ENCODE assay signal across 11 mouse cellular contexts in genomic region chr19:4994043-4994442, GRCm38 (mm10). TPM values are rescaled to one million over a fixed set of nuclear protein-coding genes. Genes with fewer than 3 reads are reported as not detected.
A peak's percentile ranks its signal among the peaks of the same experiment; 100 is the strongest.
DNase-seq lines count a peak whose midpoint lies in the region; ATAC-seq lines count a peak whose summit lies in the region.
"Had no signal": no experiment of that assay in that cellular context is flagged by ENCODE, and none has a peak within 500 bp of the region (broad histone marks: within the 10 kb centered on the region; RNA-seq: fewer than 3 reads in every experiment).

No protein-coding gene starts in this region.

- no peak overlapping the region for H3K4me3 ChIP-seq in forebrain, embryonic 15.5 days

- H3K27ac ChIP-seq in forebrain, embryonic 15.5 days (replicated peaks), result peak overlapping the region; percentile 68

- DNase-seq in left cerebral cortex, adult 11 months (ENCODE audit: low spot score), result peak; percentile 86
- DNase-seq in left cerebral cortex, postnatal 4 days, result no peak
- peak; percentile 76 to 84 for DNase-seq in layer of hippocampus, adult 8-10 months (ENCODE audit: low spot score in 2 of 2)
- peak; percentile 94 to 96 for DNase-seq in right cerebral cortex, postnatal 10 days (ENCODE audit: low spot score in 2 of 2)
- DNase-seq in heart, postnatal 25 days (ENCODE audit: low spot score), result no peak
- no peak for DNase-seq in embryo, embryonic 9.5 days (ENCODE audit: extremely low spot score)
- DNase-seq: gastrocnemius, postnatal 25 days had no signal

- no peaks in the 10 kb centered on the region for H3K9me3 ChIP-seq in forebrain, embryonic 15.5 days

- H3K4me2 ChIP-seq in forebrain, embryonic 15.5 days (replicated peaks), result no peak overlapping the region

- H3K4me1 ChIP-seq in forebrain, embryonic 15.5 days, result peaks cover 38% of the 10 kb centered on the region

- 46% methylated on average over 5 of the region's 5 CpGs for WGBS in forebrain, embryonic 15.5 days

- no peaks in the 10 kb centered on the region for H3K36me3 ChIP-seq in forebrain, embryonic 15.5 days
- H3K36me3 ChIP-seq: G1E had no signal

- H3K27me3 ChIP-seq in forebrain, embryonic 15.5 days, result peaks cover 19% of the 10 kb centered on the region

- intact Hi-C loops in left cerebral cortex, postnatal 4 days (cut with DNase I), result no loop called here
- intact Hi-C loops in heart, postnatal 25 days (cut with DNase I), result loop anchor here (10.0 kb wide), 1 partner anchor 369 kb away; the partner anchor contains the start of gene Rce1

- 0 out of 2 replicates have a peak, but pooled peaks have one; percentile 30 for ATAC-seq in forebrain, embryonic 15.5 days (replicated peaks)
- ATAC-seq in erythroblast, adult 5-6 weeks (replicated peaks; ENCODE audit: low FRiP score, poor library complexity, severe bottlenecking), result no peak
- ATAC-seq: intestine, postnatal 0 days had no signal

- H3K9ac ChIP-seq in forebrain, embryonic 15.5 days (replicated peaks), result no peak overlapping the region

RNA-seq across cellular contexts. Expression of gene Npas4, which starts 3.9 kb away (rescaled TPM):
- 1 to 10 TPM; 5.5 to 6.8 TPM for total RNA-seq in left cerebral cortex, postnatal 4 days (2021)
- polyA plus RNA-seq in forebrain, embryonic 15.5 days (2015; fragmentation: Nextera tagmentation; extraction: Ambion mirVana), result 0.14 and 0.23 TPM in 2 replicates
- 10 to 100 TPM in 2 of 4 experiments, 1 to 10 TPM in 2; 4.0 to 10.8 (median 8.3) TPM for total RNA-seq in layer of hippocampus, adult 8-10 months (2022)
- total RNA-seq in heart, postnatal 25 days (2021), result under 1 TPM in 1 of 2 experiments, not detected in 1; 0.06 TPM
- total RNA-seq in erythroblast, adult 5-6 weeks (2015; ENCODE audit: low replicate concordance), result not detected in 2 replicates
- total RNA-seq in erythroblast, adult 5-6 weeks (2017; ENCODE audit: low replicate concordance), result not detected in 2 replicates
- total RNA-seq: gastrocnemius, postnatal 25 days had no signal
- polyA plus RNA-seq: G1E had no signal

RNA-seq across cellular contexts. Expression of gene Slc29a2, which starts 29.6 kb away (rescaled TPM):
- 10 to 100 TPM; 29.5 to 32.1 TPM for total RNA-seq in left cerebral cortex, postnatal 4 days (2021)
- 10.1 and 10.4 TPM in 2 replicates for polyA plus RNA-seq in forebrain, embryonic 15.5 days (2015; fragmentation: Nextera tagmentation; extraction: Ambion mirVana)
- total RNA-seq in layer of hippocampus, adult 8-10 months (2022), result 10 to 100 TPM; 12.3 to 19.8 (median 16.3) TPM
- total RNA-seq in heart, postnatal 25 days (2021), result 10 to 100 TPM; 12.2 to 13.3 TPM
- total RNA-seq in erythroblast, adult 5-6 weeks (2015; ENCODE audit: low replicate concordance), result not detected in 2 replicates
- not detected in 2 replicates for total RNA-seq in erythroblast, adult 5-6 weeks (2017; ENCODE audit: low replicate concordance)

RNA-seq across cellular contexts. Expression of gene Mrpl11, which starts 32.1 kb away (rescaled TPM):
- total RNA-seq in left cerebral cortex, postnatal 4 days (2021), result 10 to 100 TPM; 68.5 to 73.6 TPM
- 118 and 119 TPM in 2 replicates for polyA plus RNA-seq in forebrain, embryonic 15.5 days (2015; fragmentation: Nextera tagmentation; extraction: Ambion mirVana)
- 10 to 100 TPM; 51.9 to 62.5 (median 56.4) TPM for total RNA-seq in layer of hippocampus, adult 8-10 months (2022)
- 10 to 100 TPM; 70.9 to 73.2 TPM for total RNA-seq in heart, postnatal 25 days (2021)
- 3.7 and 4.4 TPM in 2 replicates for total RNA-seq in erythroblast, adult 5-6 weeks (2015; ENCODE audit: low replicate concordance)
- 1.8 and 7.8 TPM in 2 replicates for total RNA-seq in erythroblast, adult 5-6 weeks (2017; ENCODE audit: low replicate concordance)

RNA-seq across cellular contexts. Expression of gene B4gat1, which starts 44.6 kb away (rescaled TPM):
- total RNA-seq in left cerebral cortex, postnatal 4 days (2021), result 10 to 100 TPM; 64.1 to 76.4 TPM
- polyA plus RNA-seq in forebrain, embryonic 15.5 days (2015; fragmentation: Nextera tagmentation; extraction: Ambion mirVana), result 51.3 and 54.4 TPM in 2 replicates
- total RNA-seq in layer of hippocampus, adult 8-10 months (2022), result 100 to 1,000 TPM; 107 to 119 (median 111) TPM
- total RNA-seq in heart, postnatal 25 days (2021), result 10 to 100 TPM; 47.0 to 47.3 TPM
- 0.84 and 1.2 TPM in 2 replicates for total RNA-seq in erythroblast, adult 5-6 weeks (2015; ENCODE audit: low replicate concordance)
- total RNA-seq in erythroblast, adult 5-6 weeks (2017; ENCODE audit: low replicate concordance), result not detected in 2 replicates

RNA-seq across cellular contexts. Expression of gene AC124502.3, which starts 44.6 kb away (rescaled TPM):
- total RNA-seq in left cerebral cortex, postnatal 4 days (2021), result 1 to 10 TPM; 5.3 to 5.5 TPM
- 3.3 and 4.0 TPM in 2 replicates for polyA plus RNA-seq in forebrain, embryonic 15.5 days (2015; fragmentation: Nextera tagmentation; extraction: Ambion mirVana)
- 1 to 10 TPM; 4.4 to 10.0 (median 6.3) TPM for total RNA-seq in layer of hippocampus, adult 8-10 months (2022)
- total RNA-seq in heart, postnatal 25 days (2021), result 1 to 10 TPM; 2.2 TPM
- 0.38 TPM in 1 of 2 replicates, not detected in the other for total RNA-seq in erythroblast, adult 5-6 weeks (2015; ENCODE audit: low replicate concordance)
- 1.7 TPM in 1 of 2 replicates, not detected in the other for total RNA-seq in erythroblast, adult 5-6 weeks (2017; ENCODE audit: low replicate concordance)
- polyA plus RNA-seq: intestine, postnatal 0 days had no signal

Comparison
In these comparisons a context has a peak if more than half of its experiments do, and no peak if none do; other contexts are left out.
1. DNase-seq: peak in left cerebral cortex, adult 11 months (single experiment), layer of hippocampus, adult 8-10 months (2 of 2) and right cerebral cortex, postnatal 10 days (2 of 2); none in left cerebral cortex, postnatal 4 days (single experiment), heart, postnatal 25 days (single experiment) and embryo, embryonic 9.5 days (single experiment).
2. RNA of gene Npas4, which starts 3.9 kb away (total RNA-seq): 4.0 to 10.8 TPM in layer of hippocampus, adult 8-10 months and 5.5 to 6.8 TPM in left cerebral cortex, postnatal 4 days; 0.06 TPM in heart, postnatal 25 days and not detected in erythroblast, adult 5-6 weeks; every median in the first group is over 4 times any median in the second.
3. RNA of gene Slc29a2, which starts 29.6 kb away (total RNA-seq): 29.5 to 32.1 TPM in left cerebral cortex, postnatal 4 days, 12.3 to 19.8 TPM in layer of hippocampus, adult 8-10 months and 12.2 to 13.3 TPM in heart, postnatal 25 days; not detected in erythroblast, adult 5-6 weeks; every median in the first group is over 10 times any median in the second.
4. RNA of gene Mrpl11, which starts 32.1 kb away (total RNA-seq): 68.5 to 73.6 TPM in left cerebral cortex, postnatal 4 days, 70.9 to 73.2 TPM in heart, postnatal 25 days and 51.9 to 62.5 TPM in layer of hippocampus, adult 8-10 months; 1.8 to 7.8 TPM in erythroblast, adult 5-6 weeks; every median in the first group is over 4 times any median in the second.